Mouse (Mus musculus) heart, embryonic 14.5 days (tissue): Measurements from ENCODE around the gene Gm45713. TPM values are rescaled to one million over a fixed set of nuclear protein-coding genes. Genes with fewer than 3 reads are reported as not detected.

Source experiments
- ATAC-seq: fragments of 200-750 bp; cut with Nextera tagmentation; 2 replicates; pipeline ENCODE4 v1.8.0; 2017; ENCODE audit warnings: low read depth, moderate TSS enrichment; ENCODE audit not compliant: insufficient number of reproducible peaks, insufficient read depth, low FRiP score
- H3K27ac ChIP-seq, 2 experiments: fragments of 200-500 bp in 1 of 2; fragments of 300-500 bp in 1 of 2; sonication (generic) in 1 of 2; replicated peaks in 1 of 2; 2 replicates each; pipeline ENCODE4 v1.5.1; 2012 to 2014; ENCODE audit warnings: low read depth in 2 of 2, low read length in 2 of 2, control low read depth in 1 of 2, mild to moderate bottlenecking in 1 of 2, mixed read lengths in 1 of 2; ENCODE audit not compliant: control insufficient read depth in 1 of 2, insufficient read depth in 1 of 2
- H3K27me3 ChIP-seq: fragments of 300-500 bp; sonication (generic); 2 replicates; pipeline ENCODE4 v1.6.1; 2014; ENCODE audit warnings: mild to moderate bottlenecking, low read length, control low read depth; ENCODE audit not compliant: control insufficient read depth, insufficient read depth
- H3K36me3 ChIP-seq: fragments of 300-500 bp; sonication (generic); 2 replicates; pipeline ENCODE4 v1.6.1; 2014; ENCODE audit warnings: mild to moderate bottlenecking, control low read depth, low read length, mixed read lengths; ENCODE audit not compliant: control insufficient read depth, insufficient read depth
- H3K4me1 ChIP-seq, 2 experiments: fragments of 200-500 bp in 1 of 2; fragments of 300-500 bp in 1 of 2; sonication (generic) in 1 of 2; 2 replicates each; pipeline ENCODE4 v1.6.1; 2012 to 2014; ENCODE audit warnings: low read length in 2 of 2, control low read depth in 1 of 2, mixed read lengths in 1 of 2; ENCODE audit not compliant: control insufficient read depth in 2 of 2, insufficient read depth in 2 of 2
- H3K4me2 ChIP-seq: fragments of 300-500 bp; sonication (generic); 2 replicates; pipeline ENCODE4 v1.6.1; 2014; ENCODE audit warnings: mild to moderate bottlenecking, low read length
- H3K4me3 ChIP-seq, 2 experiments: fragments of 200-500 bp in 1 of 2; fragments of 300-500 bp in 1 of 2; sonication (generic) in 1 of 2; 2 replicates each; pipeline ENCODE4 v1.5.1; 2012 to 2014; ENCODE audit warnings: low read length in 2 of 2, mild to moderate bottlenecking in 2 of 2, control low read depth in 1 of 2, low read depth in 1 of 2, moderate library complexity in 1 of 2; ENCODE audit not compliant: control insufficient read depth in 1 of 2, insufficient read depth in 1 of 2
- H3K9ac ChIP-seq: fragments of 300-500 bp; sonication (generic); 2 replicates; pipeline ENCODE4 v1.6.1; 2014; ENCODE audit warnings: mild to moderate bottlenecking, low read length
- H3K9me3 ChIP-seq: fragments of 300-500 bp; sonication (generic); 2 replicates; pipeline ENCODE4 v1.6.1; 2016; ENCODE audit warnings: low read length, control low read depth; ENCODE audit not compliant: control insufficient read depth
- WGBS: fragments of 180-500 bp; shearing (Covaris S2); extraction: QIAGEN DNeasy Blood & Tissue Kit; methylation state at CpG from one replicate; pipeline ENCODE4 v1.1.7; 2014; 5-methylcytosine and 5-hydroxymethylcytosine counted together
- polyA plus RNA-seq: library from polyadenylated mRNA; unstranded; fragments of >200 nt; fragmentation: Nextera tagmentation; extraction: Ambion mirVana; gene quantifications from 2 replicates; pipeline ENCODE4 v1.2.1, GENCODE M21; 2014

The Gm45713 gene
- polyA plus RNA-seq, 1 experiment from 2014 or later: 0.34 TPM

DNA sequence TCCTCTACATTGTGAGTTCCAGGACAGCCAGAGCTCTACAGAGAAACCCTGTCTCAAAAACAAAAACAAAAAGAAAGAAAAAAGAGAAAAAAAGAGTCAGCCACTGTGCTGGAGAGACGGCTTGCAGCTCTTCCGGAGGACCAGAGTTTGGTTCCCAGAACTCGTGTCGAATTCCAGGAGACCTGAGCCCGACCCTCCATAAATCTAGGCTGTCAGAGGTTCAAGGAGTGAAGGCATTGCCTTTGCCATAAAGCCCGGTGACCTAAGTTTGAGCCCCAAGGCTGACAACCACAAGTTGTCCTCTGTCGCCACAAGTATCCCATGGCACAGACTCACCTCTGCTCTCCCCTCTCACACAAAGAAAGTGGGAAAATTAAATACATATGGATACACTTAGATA is 41.9 kb downstream of the Gm45713 start:
- no peak for ATAC-seq
- Histone ChIP-seq H3K4me1 (peaks cover 7 to 14% of the 10 kb centered on the region in 2 experiments; a peak in 2 of 4 replicates), H3K27me3 (no peaks in the 10 kb centered on the region), H3K9me3 (no peaks in the 10 kb centered on the region), H3K4me2 (no peak overlapping the region), H3K27ac (no peak overlapping the region), H3K4me3 (no peak overlapping the region), H3K36me3 (no peaks in the 10 kb centered on the region), H3K9ac (no peak overlapping the region)
- 58% methylated on average over 7 of the region's 7 CpGs for WGBS

GRCm38 (mm10) chr7:45093516-45093905 is 42.5 kb downstream of the Gm45713 start:
- Histone ChIP-seq H3K4me1 (peaks cover 7 to 14% of the 10 kb centered on the region in 2 experiments; a peak in 2 of 4 replicates), H3K4me2 (no peak overlapping the region), H3K4me3 (no peak overlapping the region), H3K36me3 (peaks cover 5% of the 10 kb centered on the region), H3K27me3 (no peaks in the 10 kb centered on the region), H3K27ac (no peak overlapping the region), H3K9me3 (no peaks in the 10 kb centered on the region), H3K9ac (no peak overlapping the region)
- no peak for ATAC-seq
- WGBS: 36% methylated on average over 18 of the region's 18 CpGs

GRCm38 (mm10) chr7:45092828-45093515 is 43.1 kb downstream of the Gm45713 start:
- Histone ChIP-seq H3K4me2 (no peak overlapping the region), H3K27me3 (no peaks in the 10 kb centered on the region), H3K9me3 (no peaks in the 10 kb centered on the region), H3K27ac (peak overlapping the region in 1 of 2 experiments; percentile 82; a peak in 2 of 4 replicates), H3K36me3 (peaks cover 10% of the 10 kb centered on the region), H3K4me3 (no peak overlapping the region), H3K4me1 (peaks cover 7 to 14% of the 10 kb centered on the region in 2 experiments; a peak in 2 of 4 replicates), H3K9ac (0 out of 2 replicates have a peak overlapping the region, but pooled peaks have one; percentile 21)
- ATAC-seq: no peak
- 57% methylated on average over 12 of the region's 12 CpGs for WGBS

GRCm38 (mm10) chr7:45092048-45092447 is 44.0 kb downstream of the Gm45713 start, which contains the start of gene Rcn3:
Gene Rcn3, minus strand, starts transcription at chr7:45092221.
- no peaks in the 10 kb centered on the region for H3K9me3 ChIP-seq
- peak; percentile 93 for ATAC-seq
- peaks cover 7 to 14% of the 10 kb centered on the region in 2 experiments; a peak in 2 of 4 replicates for H3K4me1 ChIP-seq
- peak within 1 kb of the TSS; percentile 52 for H3K4me3 ChIP-seq
- H3K9ac ChIP-seq: peak within 1 kb of the TSS; percentile 78
- H3K27ac ChIP-seq: peak within 1 kb of the TSS; percentile 81 to 82
- H3K27me3 ChIP-seq: no peaks in the 10 kb centered on the region
- WGBS: under 1% methylated on average over 16 of the region's 16 CpGs
- H3K4me2 ChIP-seq: peak within 1 kb of the TSS; percentile 68
- peaks cover 19% of the 10 kb centered on the region for H3K36me3 ChIP-seq

DNA sequence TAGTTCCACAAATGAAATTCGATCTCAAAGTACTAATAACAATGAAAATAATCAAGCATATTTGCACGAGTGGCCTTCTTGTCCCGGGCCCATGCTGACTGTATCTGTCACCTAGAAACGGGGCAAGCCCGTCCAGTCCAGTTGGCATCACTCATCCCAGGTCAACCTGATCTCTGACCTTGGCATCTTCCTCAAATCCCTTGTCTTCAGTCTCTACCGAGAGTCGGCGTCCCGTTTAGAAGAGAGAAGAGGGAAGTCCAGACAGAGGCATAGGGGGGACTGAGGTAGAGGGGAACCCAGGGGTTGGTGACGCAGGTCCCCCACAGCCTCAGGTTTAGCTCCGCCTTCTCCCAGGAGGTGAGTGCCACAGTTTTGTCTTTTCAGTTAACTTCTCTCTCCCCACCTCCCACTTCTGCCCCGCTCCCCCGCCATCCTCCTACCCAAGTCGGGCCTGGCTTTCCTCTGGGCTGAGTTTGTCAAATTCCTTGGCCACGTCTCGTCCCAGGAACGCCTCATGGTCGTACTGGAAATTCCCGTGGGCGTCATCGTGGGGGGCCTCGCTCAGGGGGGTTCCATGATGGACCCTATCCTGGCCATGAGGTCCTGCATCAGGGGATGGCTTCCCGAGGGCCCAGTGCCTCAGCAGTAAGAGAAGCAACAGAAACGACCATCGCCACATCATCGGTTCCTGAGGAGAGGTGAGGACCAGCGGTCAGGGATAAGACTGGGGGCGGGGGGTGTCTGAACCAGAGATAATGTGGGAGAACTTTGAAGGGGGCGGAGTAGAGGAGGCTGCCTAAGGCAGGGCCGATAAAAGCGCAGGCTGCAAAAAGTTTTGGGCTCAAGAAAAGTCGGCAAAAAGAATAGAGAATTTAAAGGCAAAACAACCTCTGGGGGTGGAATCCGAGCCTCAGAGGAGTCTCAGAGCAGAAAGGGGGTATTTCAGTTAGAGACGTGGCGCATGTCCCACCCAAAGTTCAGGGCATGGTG is 44.7 kb downstream of the Gm45713 start:
- ATAC-seq: peak; percentile 55; the same call in 1 of the 2 replicates
- H3K36me3 ChIP-seq: peaks cover 27% of the 10 kb centered on the region
- no peaks in the 10 kb centered on the region for H3K27me3 ChIP-seq
- H3K4me1 ChIP-seq: peaks cover 7 to 14% of the 10 kb centered on the region in 2 experiments; a peak in 2 of 4 replicates
- H3K9me3 ChIP-seq: no peaks in the 10 kb centered on the region
- H3K4me2 ChIP-seq: peak overlapping the region; percentile 68
- 11% methylated on average over 35 of the region's 35 CpGs for WGBS
- peak overlapping the region; percentile 52 for H3K4me3 ChIP-seq
- peak overlapping the region; percentile 81 to 82 for H3K27ac ChIP-seq
- H3K9ac ChIP-seq: peak overlapping the region; percentile 78

- peaks cover 36% of the 10 kb centered on the region for H3K36me3 ChIP-seq
- peaks cover 7 to 14% of the 10 kb centered on the region in 2 experiments; a peak in 2 of 4 replicates for H3K4me1 ChIP-seq
- no peaks in the 10 kb centered on the region for H3K9me3 ChIP-seq
- peak overlapping the region; percentile 68 for H3K4me2 ChIP-seq
- no peak for ATAC-seq
- peak overlapping the region; percentile 52; a peak in 3 of 4 replicates for H3K4me3 ChIP-seq
- 73% methylated on average over 13 of the region's 13 CpGs for WGBS
- H3K9ac ChIP-seq: peak overlapping the region; percentile 78
- peak overlapping the region in 1 of 2 experiments; percentile 81; a peak in 1 of 4 replicates for H3K27ac ChIP-seq
- no peaks in the 10 kb centered on the region for H3K27me3 ChIP-seq
Observed at GRCm38 (mm10) chr7:45090251-45090977, 45.6 kb downstream of the Gm45713 start.

GRCm38 (mm10) chr7:45088597-45088996 is 47.4 kb downstream of the Gm45713 start:
- no peak for ATAC-seq
- WGBS: 92% methylated on average over 17 of the region's 17 CpGs
- H3K36me3 ChIP-seq: peaks cover 53% of the 10 kb centered on the region

More at GRCm38 (mm10) chr7:45088597-45088996, 47.4 kb downstream of the Gm45713 start:
- no peak overlapping the region for H3K4me2 ChIP-seq
- no peak overlapping the region for H3K9ac ChIP-seq
- no peaks in the 10 kb centered on the region for H3K27me3 ChIP-seq
- H3K27ac ChIP-seq: no peak overlapping the region
- no peaks in the 10 kb centered on the region for H3K9me3 ChIP-seq
- H3K4me1 ChIP-seq: peaks cover 7 to 14% of the 10 kb centered on the region in 2 experiments; a peak in 2 of 4 replicates
- no peak overlapping the region for H3K4me3 ChIP-seq
